Mouse (Mus musculus) embryo, embryonic 10 days (tissue): ENCODE measurements around the gene Bcl2l11.

Experiments used
- DNase-seq: peaks from one replicate; pipeline ENCODE4 v3.0.0-alpha.2; 2015; ENCODE audit warnings: low spot score

The Bcl2l11 gene

GRCm38 (mm10) chr2:128211022-128211880 lies 85.4 kb downstream of the Bcl2l11 start:
- peak; percentile 37 for DNase-seq

GRCm38 (mm10) chr2:128211881-128212209 lies 86.0 kb downstream of the Bcl2l11 start:
- DNase-seq, result no peak
